Mouse (Mus musculus) megakaryocyte, embryonic 14.5 days (primary cell): ENCODE data around the gene Ttll11.

Source experiments
- FLI1 ChIP-seq: IDR thresholded peaks from 2 replicates; pipeline ENCODE4 v1.6.1; 2012; ENCODE audit warnings: low read length, inconsistent platforms, mixed read lengths
- GATA1 ChIP-seq: IDR thresholded peaks from 3 replicates; pipeline ENCODE4 v1.6.1; 2012; ENCODE audit warnings: mixed read lengths, low read length, inconsistent platforms, borderline replicate concordance

DNA sequence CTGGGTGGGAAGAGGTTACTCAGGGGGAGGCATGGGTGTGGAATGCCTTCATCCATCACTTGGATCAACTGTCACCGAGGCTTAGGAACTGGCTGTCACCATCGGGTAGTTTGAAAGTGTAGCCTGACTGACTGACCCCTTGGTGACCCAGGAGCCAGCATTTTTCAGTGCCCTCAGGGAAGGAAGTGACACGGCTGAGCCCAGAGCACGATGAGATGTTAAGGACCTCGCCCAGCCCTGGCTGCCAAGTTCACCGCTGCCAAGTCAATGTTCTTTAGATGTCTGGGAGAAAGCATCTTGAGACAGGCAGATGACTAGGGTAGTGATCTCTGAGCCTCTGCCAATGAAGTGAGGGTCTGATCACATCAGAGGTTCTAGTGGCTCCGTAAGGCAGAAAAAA is 95.4 kb downstream of the Ttll11 start:
- no peak for TF ChIP-seq GATA1
- TF ChIP-seq FLI1: no peak
